Mouse (Mus musculus) hindbrain, embryonic 15.5 days (tissue): ENCODE measurements at regions not wholly inside any gene's neighbourhood (a gene's known extent, or its start where the extent isn't known, plus 50 kb on each side); places are given as distances from the start of the nearest gene placed in this dataset.

Source experiments
- ATAC-seq: fragments of 200-750 bp; cut with Nextera tagmentation; 2 replicates; pipeline ENCODE4 v1.8.0; 2017; ENCODE audit warnings: low read depth, moderate number of reproducible peaks, moderate TSS enrichment; ENCODE audit not compliant: low FRiP score
- H3K27ac ChIP-seq: fragments of 300-500 bp; sonication (generic); replicated peaks from 2 replicates; pipeline ENCODE4 v1.5.1; 2015; ENCODE audit warnings: mild to moderate bottlenecking, inconsistent platforms
- H3K27me3 ChIP-seq: fragments of 300-500 bp; sonication (generic); 2 replicates; pipeline ENCODE4 v1.6.1; 2015; ENCODE audit warnings: control low read depth, inconsistent platforms
- H3K36me3 ChIP-seq: fragments of 300-500 bp; sonication (generic); 2 replicates; pipeline ENCODE4 v1.6.1; 2015; ENCODE audit warnings: control low read depth, inconsistent platforms
- H3K4me1 ChIP-seq: fragments of 300-500 bp; sonication (generic); replicated peaks from 2 replicates; pipeline ENCODE4 v1.6.1; 2015; ENCODE audit warnings: control low read depth, inconsistent platforms
- H3K4me2 ChIP-seq: fragments of 300-500 bp; sonication (generic); 2 replicates; pipeline ENCODE4 v1.6.1; 2015; ENCODE audit warnings: moderate library complexity, mild to moderate bottlenecking, inconsistent platforms
- H3K4me3 ChIP-seq: fragments of 300-500 bp; sonication (generic); 2 replicates; pipeline ENCODE4 v1.5.1; 2015; ENCODE audit warnings: mild to moderate bottlenecking, inconsistent platforms
- H3K9ac ChIP-seq: fragments of 300-500 bp; sonication (generic); 2 replicates; pipeline ENCODE4 v1.6.1; 2015; ENCODE audit warnings: inconsistent platforms
- H3K9me3 ChIP-seq: fragments of 300-500 bp; sonication (generic); 2 replicates; pipeline ENCODE4 v1.6.1; 2016; ENCODE audit warnings: control low read depth, inconsistent platforms
- WGBS: fragments of 180-500 bp; shearing (Covaris S2); methylation state at CpG from one replicate; pipeline ENCODE4 v1.1.7; 2015; 5-methylcytosine and 5-hydroxymethylcytosine counted together

DNA sequence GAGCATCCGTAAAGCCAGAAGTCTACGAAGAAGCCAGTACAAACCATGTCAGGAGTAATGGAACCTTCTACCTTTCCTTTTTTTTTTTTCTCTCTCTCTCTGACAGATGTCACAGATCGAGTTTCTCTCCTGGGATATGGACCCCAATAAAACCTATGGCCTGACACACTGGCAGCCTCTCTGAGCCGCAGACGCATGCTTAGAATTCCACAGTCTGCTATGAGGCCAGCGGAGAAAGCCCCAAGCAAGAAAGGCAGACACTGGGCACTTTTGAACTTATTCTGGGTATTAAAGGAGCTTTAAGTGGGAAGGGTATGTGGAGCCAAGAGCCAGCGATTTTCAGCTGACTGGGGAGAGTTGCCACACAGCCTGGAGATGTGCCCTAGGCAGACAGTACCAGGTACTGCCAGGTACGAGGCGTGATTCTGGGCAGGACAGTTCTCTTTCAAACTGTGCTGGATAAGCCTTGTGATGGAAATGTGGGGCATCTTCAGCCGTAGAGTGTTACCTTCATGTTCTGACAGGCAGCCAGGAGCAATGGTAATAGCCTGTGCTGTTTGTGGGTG, 271.8 kb downstream of the Foxo1 start:
- no peak overlapping the region for H3K9ac ChIP-seq
- H3K4me1 ChIP-seq = peaks cover 10% of the 10 kb centered on the region; the same call in 1 of the 2 replicates
- H3K9me3 ChIP-seq = no peaks in the 10 kb centered on the region
- H3K27ac ChIP-seq = no peak overlapping the region
- H3K4me3 ChIP-seq = no peak overlapping the region
- ATAC-seq = no peak
- no peak overlapping the region for H3K4me2 ChIP-seq
- H3K27me3 ChIP-seq = 0 out of 2 replicates have a peak, but pooled peaks cover 4% of the 10 kb centered on the region
- WGBS = 73% methylated on average over 10 of the region's 10 CpGs
- no peaks in the 10 kb centered on the region for H3K36me3 ChIP-seq

- H3K4me2 ChIP-seq = no peak overlapping the region
- 93% methylated on average over 4 of the region's 4 CpGs for WGBS
- no peak overlapping the region for H3K9ac ChIP-seq
- H3K4me1 ChIP-seq = peaks cover 10% of the 10 kb centered on the region; the same call in 1 of the 2 replicates
- no peaks in the 10 kb centered on the region for H3K27me3 ChIP-seq
- ATAC-seq = no peak
- H3K27ac ChIP-seq = no peak overlapping the region
- no peaks in the 10 kb centered on the region for H3K9me3 ChIP-seq
- H3K4me3 ChIP-seq = no peak overlapping the region
- no peaks in the 10 kb centered on the region for H3K36me3 ChIP-seq
These were observed 270.2 kb downstream of the Foxo1 start for GRCm38 (mm10) chr3:52538306-52538705.

DNA sequence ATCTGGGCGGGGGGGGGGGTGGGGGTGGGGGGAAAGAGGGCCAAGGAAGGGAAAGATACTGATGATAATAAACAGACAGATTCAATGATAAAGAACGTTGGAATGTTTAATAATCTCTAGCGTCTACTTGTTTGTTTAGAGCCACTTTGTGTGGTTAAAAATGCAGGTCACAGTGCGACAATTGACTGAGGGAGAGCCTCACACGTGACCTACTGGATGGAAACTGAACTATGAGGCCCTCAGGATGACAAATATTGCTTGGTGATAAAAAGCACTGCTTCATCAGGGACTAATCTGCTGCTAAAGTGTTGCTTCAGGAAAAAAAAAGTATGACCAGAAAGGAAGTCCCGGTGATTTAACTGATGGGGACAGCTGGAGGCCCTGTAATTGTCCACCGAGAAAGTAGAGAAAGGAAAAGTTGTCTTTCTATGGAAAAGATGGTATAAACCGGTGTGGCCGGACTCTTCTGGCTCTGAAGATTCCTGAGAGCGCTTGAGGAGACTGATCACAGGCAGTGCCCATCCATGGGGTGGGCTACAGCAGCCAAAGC, 269.3 kb downstream of the Foxo1 start:
- Histone ChIP-seq H3K9ac (no peak overlapping the region), H3K36me3 (no peaks in the 10 kb centered on the region), H3K27me3 (no peaks in the 10 kb centered on the region), H3K4me2 (no peak overlapping the region), H3K4me1 (peaks cover 10% of the 10 kb centered on the region; the same call in 1 of the 2 replicates), H3K27ac (no peak overlapping the region), H3K9me3 (no peaks in the 10 kb centered on the region), H3K4me3 (no peak overlapping the region)
- WGBS = 88% methylated on average over 10 of the region's 10 CpGs
- ATAC-seq = no peak

- Histone ChIP-seq H3K4me1 (peaks cover 12% of the 10 kb centered on the region; the same call in 1 of the 2 replicates), H3K4me3 (no peak overlapping the region), H3K36me3 (no peaks in the 10 kb centered on the region), H3K4me2 (no peak overlapping the region), H3K9me3 (no peaks in the 10 kb centered on the region), H3K9ac (no peak overlapping the region), H3K27me3 (no peaks in the 10 kb centered on the region), H3K27ac (no peak overlapping the region)
- 0 out of 2 replicates have a peak, but pooled peaks have one; percentile 30 for ATAC-seq
- 27% methylated on average over 7 of the region's 7 CpGs for WGBS
These were observed 267.4 kb downstream of the Foxo1 start for GRCm38 (mm10) chr3:52535411-52536021.

DNA sequence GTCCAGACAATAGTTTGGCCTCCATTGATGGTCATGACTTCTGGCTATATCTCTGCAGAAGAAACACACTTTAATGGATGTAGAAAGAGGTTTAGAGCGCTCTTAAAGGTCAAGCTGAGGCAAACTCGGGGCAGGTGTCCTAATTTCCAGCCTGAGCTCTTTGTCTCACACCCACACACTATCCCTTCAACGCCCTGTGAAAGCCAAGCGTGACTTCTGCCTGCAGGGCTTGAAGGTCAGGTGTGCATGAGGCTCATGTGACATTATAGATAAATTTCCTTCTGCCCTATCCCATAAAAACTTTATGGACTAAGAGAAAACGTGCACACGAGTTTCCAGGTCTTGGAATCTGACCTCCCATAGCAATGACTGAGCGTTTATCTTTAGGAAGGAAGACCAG, 266.0 kb downstream of the Foxo1 start:
- ATAC-seq = no peak
- Histone ChIP-seq H3K4me1 (peaks cover 12% of the 10 kb centered on the region; the same call in 1 of the 2 replicates), H3K9ac (no peak overlapping the region), H3K27me3 (no peaks in the 10 kb centered on the region), H3K36me3 (no peaks in the 10 kb centered on the region), H3K9me3 (no peaks in the 10 kb centered on the region), H3K4me2 (no peak overlapping the region), H3K4me3 (no peak overlapping the region), H3K27ac (no peak overlapping the region)
- WGBS = 87% methylated on average over 7 of the region's 7 CpGs

DNA sequence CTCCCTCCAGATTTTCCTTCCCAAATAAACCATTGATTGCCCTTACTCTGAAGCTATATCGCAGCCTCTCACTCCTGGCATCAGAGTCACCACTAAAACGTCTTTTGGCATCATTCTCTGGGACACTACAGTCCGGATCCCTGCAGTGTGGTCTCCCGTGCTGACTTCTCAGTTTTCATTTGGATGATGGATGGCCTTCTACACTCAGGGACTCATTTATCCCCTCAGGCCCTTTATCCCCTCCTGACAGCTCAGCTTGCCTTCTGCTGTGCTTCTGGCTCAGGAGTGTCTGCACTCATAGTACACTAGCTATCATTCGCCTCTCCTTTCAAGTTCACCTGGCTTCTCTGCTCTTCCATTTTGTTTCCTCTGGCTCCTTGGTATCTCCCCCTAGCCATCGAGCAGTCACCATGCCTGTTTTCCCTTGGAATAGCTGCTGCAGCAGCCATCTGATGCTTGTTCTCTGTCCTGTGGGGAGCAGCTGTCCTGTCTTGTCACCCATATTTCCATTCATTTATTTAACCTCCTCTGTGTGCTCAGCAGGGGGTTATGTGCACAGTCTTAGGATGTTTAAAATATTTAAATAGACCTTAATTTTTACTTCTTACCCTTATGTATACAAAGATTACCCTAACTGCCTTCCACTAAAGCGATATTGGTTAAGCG, 263.7 kb downstream of the Foxo1 start:
- H3K9ac ChIP-seq = no peak overlapping the region
- no peak overlapping the region for H3K4me2 ChIP-seq
- peaks cover 12% of the 10 kb centered on the region; the same call in 1 of the 2 replicates for H3K4me1 ChIP-seq
- 41% methylated on average over 8 of the region's 8 CpGs for WGBS
- H3K27ac ChIP-seq = no peak overlapping the region
- H3K36me3 ChIP-seq = no peaks in the 10 kb centered on the region
- H3K4me3 ChIP-seq = no peak overlapping the region
- H3K27me3 ChIP-seq = no peaks in the 10 kb centered on the region
- H3K9me3 ChIP-seq = no peaks in the 10 kb centered on the region
- ATAC-seq = no peak

- no peak overlapping the region for H3K9ac ChIP-seq
- H3K9me3 ChIP-seq = no peaks in the 10 kb centered on the region
- WGBS = 88% methylated on average over 7 of the region's 7 CpGs
- H3K4me3 ChIP-seq = no peak overlapping the region
- no peak overlapping the region for H3K4me2 ChIP-seq
- H3K27me3 ChIP-seq = no peaks in the 10 kb centered on the region
- peaks cover 11% of the 10 kb centered on the region; the same call in 1 of the 2 replicates for H3K4me1 ChIP-seq
- no peaks in the 10 kb centered on the region for H3K36me3 ChIP-seq
- ATAC-seq = no peak
- no peak overlapping the region for H3K27ac ChIP-seq
These were observed 262.4 kb downstream of the Foxo1 start for GRCm38 (mm10) chr3:52530406-52530970.

- no peaks in the 10 kb centered on the region for H3K9me3 ChIP-seq
- H3K27me3 ChIP-seq = no peaks in the 10 kb centered on the region
- H3K4me2 ChIP-seq = no peak overlapping the region
- WGBS = 76% methylated on average over 6 of the region's 6 CpGs
- 0 out of 2 replicates have a peak, but pooled peaks cover 7% of the 10 kb centered on the region for H3K4me1 ChIP-seq
- H3K27ac ChIP-seq = no peak overlapping the region
- no peak for ATAC-seq
- H3K4me3 ChIP-seq = no peak overlapping the region
- H3K9ac ChIP-seq = no peak overlapping the region
- no peaks in the 10 kb centered on the region for H3K36me3 ChIP-seq
These were observed 261.0 kb downstream of the Foxo1 start for GRCm38 (mm10) chr3:52529136-52529535.

GRCm38 (mm10) chr3:52528521-52528920, 260.4 kb downstream of the Foxo1 start:
- WGBS = 95% methylated on average over 7 of the region's 7 CpGs

GRCm38 (mm10) chr3:52527781-52528180, 259.6 kb downstream of the Foxo1 start:
- no peaks in the 10 kb centered on the region for H3K27me3 ChIP-seq
- H3K36me3 ChIP-seq = no peaks in the 10 kb centered on the region
- no peak overlapping the region for H3K9ac ChIP-seq
- no peak for ATAC-seq
- H3K4me2 ChIP-seq = no peak overlapping the region
- H3K4me1 ChIP-seq = 0 out of 2 replicates have a peak, but pooled peaks cover 7% of the 10 kb centered on the region
- no peaks in the 10 kb centered on the region for H3K9me3 ChIP-seq
- WGBS = 43% methylated on average over 3 of the region's 3 CpGs
- H3K4me3 ChIP-seq = no peak overlapping the region
- H3K27ac ChIP-seq = no peak overlapping the region

More at GRCm38 (mm10) chr3:52528521-52528920, 260.4 kb downstream of the Foxo1 start:
- no peaks in the 10 kb centered on the region for H3K36me3 ChIP-seq
- H3K9ac ChIP-seq = no peak overlapping the region
- no peaks in the 10 kb centered on the region for H3K9me3 ChIP-seq
- no peak overlapping the region for H3K4me3 ChIP-seq
- ATAC-seq = no peak
- H3K27ac ChIP-seq = no peak overlapping the region
- H3K4me1 ChIP-seq = 0 out of 2 replicates have a peak, but pooled peaks cover 7% of the 10 kb centered on the region
- H3K4me2 ChIP-seq = no peak overlapping the region
- no peaks in the 10 kb centered on the region for H3K27me3 ChIP-seq

DNA sequence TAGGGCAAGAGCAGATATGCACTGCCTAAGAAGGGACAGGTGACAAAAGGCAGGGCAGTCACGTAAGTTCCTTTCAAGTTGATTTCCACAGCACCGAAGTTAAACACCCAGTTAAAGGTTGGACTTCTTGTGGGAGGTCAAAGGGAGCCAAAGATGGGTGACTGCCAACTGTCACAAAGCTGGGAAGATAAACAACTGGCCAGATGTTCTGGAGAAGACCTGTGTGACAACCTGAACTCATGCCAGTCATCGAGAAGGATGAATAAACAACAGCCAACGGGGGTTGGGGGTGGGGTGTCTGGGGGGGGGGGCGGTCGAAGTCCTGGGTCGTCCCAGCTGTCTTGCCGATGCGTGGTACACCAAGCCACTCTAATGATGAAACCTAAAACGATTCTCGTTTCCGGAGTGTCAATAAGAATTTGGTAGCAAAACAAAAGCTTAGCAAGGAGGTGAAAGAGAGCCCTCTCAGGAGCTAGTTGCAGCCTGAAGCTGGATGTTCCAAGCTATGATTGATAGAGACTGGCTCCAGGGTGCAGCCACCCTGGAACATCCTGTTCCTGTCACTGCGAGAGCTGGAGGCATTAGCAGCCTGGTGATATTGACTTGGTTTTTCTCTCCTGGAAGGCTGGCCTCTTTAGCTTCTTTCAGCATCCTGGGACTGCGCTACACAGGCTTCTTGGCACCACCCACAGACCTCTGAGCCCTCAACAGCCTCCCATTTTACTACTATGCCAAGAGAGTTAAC, 259.0 kb downstream of the Foxo1 start:
- no peak overlapping the region for H3K9ac ChIP-seq
- H3K27ac ChIP-seq = no peak overlapping the region
- H3K4me2 ChIP-seq = no peak overlapping the region
- H3K27me3 ChIP-seq = no peaks in the 10 kb centered on the region
- WGBS = 75% methylated on average over 14 of the region's 14 CpGs
- no peak for ATAC-seq
- H3K9me3 ChIP-seq = no peaks in the 10 kb centered on the region
- H3K4me3 ChIP-seq = no peak overlapping the region
- 0 out of 2 replicates have a peak, but pooled peaks cover 7% of the 10 kb centered on the region for H3K4me1 ChIP-seq
- no peaks in the 10 kb centered on the region for H3K36me3 ChIP-seq
